Mouse (Mus musculus): ENCODE measurements around the gene Ap1g1.

- no peak for TF ChIP-seq POLR2A (IDR thresholded peaks at IDR 0.05; ENCODE audit: insufficient read depth, low read depth, low read length)
- TF ChIP-seq CTCF (IDR thresholded peaks at IDR 0.05; ENCODE audit: insufficient read depth, low read depth, low read length): no peak
These were observed 1.3 kb downstream of the Ap1g1 start for GRCm38 (mm10) chr8:109779431-109780228.

Measured in olfactory bulb, adult 2 months (tissue).